Comparison of ENCODE assay signal across 8 mouse cellular contexts in genomic region chr12:76531986-76532925, GRCm38 (mm10). TPM values are rescaled to one million over a fixed set of nuclear protein-coding genes. Genes with fewer than 3 reads are reported as not detected.
DNase-seq lines count a peak whose midpoint lies in the region; ATAC-seq lines count a peak whose summit lies in the region.

No protein-coding gene starts in this region.

- no peak for ATAC-seq in neural tube, embryonic 11.5 days (ENCODE audit: insufficient read depth, low FRiP score, low TSS enrichment)
- ATAC-seq in forebrain, embryonic 15.5 days (replicated peaks), result no peak
- ATAC-seq in stomach, embryonic 14.5 days (ENCODE audit: insufficient number of reproducible peaks, insufficient read depth, low FRiP score, low read depth), result no peak

- no peak overlapping the region for H3K9ac ChIP-seq in neural tube, embryonic 11.5 days (ENCODE audit: low read length)
- peak overlapping the region; percentile 55; the same call in 1 of the 2 replicates for H3K9ac ChIP-seq in forebrain, embryonic 15.5 days (replicated peaks)
- H3K9ac ChIP-seq in stomach, embryonic 14.5 days (replicated peaks; ENCODE audit: low read depth, low read length), result no peak overlapping the region

- no peak overlapping the region for H3K27ac ChIP-seq in neural tube, embryonic 11.5 days (ENCODE audit: low read depth, low read length)
- H3K27ac ChIP-seq in forebrain, embryonic 15.5 days (replicated peaks), result no peak overlapping the region
- H3K27ac ChIP-seq in stomach, embryonic 14.5 days (ENCODE audit: low read length), result peak overlapping the region; percentile 88; the same call in 1 of the 2 replicates

- no peaks in the 10 kb centered on the region for H3K36me3 ChIP-seq in neural tube, embryonic 11.5 days (ENCODE audit: control insufficient read depth, insufficient read depth, low read length)
- H3K36me3 ChIP-seq in forebrain, embryonic 15.5 days, result no peaks in the 10 kb centered on the region
- no peaks in the 10 kb centered on the region for H3K36me3 ChIP-seq in stomach, embryonic 14.5 days (ENCODE audit: control insufficient read depth, insufficient read depth, low read length)

- H3K4me1 ChIP-seq in neural tube, embryonic 11.5 days (ENCODE audit: control insufficient read depth, insufficient read depth, low read length), result peaks cover 8% of the 10 kb centered on the region; the same call in 1 of the 2 replicates
- peaks cover 24% of the 10 kb centered on the region for H3K4me1 ChIP-seq in forebrain, embryonic 15.5 days
- H3K4me1 ChIP-seq in stomach, embryonic 14.5 days (ENCODE audit: control insufficient read depth, insufficient read depth, low read length), result peaks cover 20% of the 10 kb centered on the region; the same call in 1 of the 2 replicates

- H3K4me2 ChIP-seq in neural tube, embryonic 11.5 days (ENCODE audit: low read depth), result peak overlapping the region; percentile 94
- peak overlapping the region; percentile 98 for H3K4me2 ChIP-seq in forebrain, embryonic 15.5 days (replicated peaks)
- H3K4me2 ChIP-seq in stomach, embryonic 14.5 days (replicated peaks; ENCODE audit: low read depth, low read length), result peak overlapping the region; percentile 77

- H3K4me3 ChIP-seq in neural tube, embryonic 11.5 days (ENCODE audit: low read depth, low read length), result peak overlapping the region; percentile 54
- H3K4me3 ChIP-seq in forebrain, embryonic 15.5 days, result peak overlapping the region; percentile 53
- peak overlapping the region; percentile 72 for H3K4me3 ChIP-seq in stomach, embryonic 14.5 days (ENCODE audit: low read depth, low read length)

- 1% methylated on average over 19 of the region's 19 CpGs for WGBS in neural tube, embryonic 11.5 days
- 4% methylated on average over 19 of the region's 19 CpGs for WGBS in forebrain, embryonic 15.5 days
- WGBS in stomach, embryonic 14.5 days, result 6% methylated on average over 17 of the region's 19 CpGs

- H3K27me3 ChIP-seq in neural tube, embryonic 11.5 days (ENCODE audit: control insufficient read depth, insufficient read depth, low read length), result peaks cover 43% of the 10 kb centered on the region
- H3K27me3 ChIP-seq in forebrain, embryonic 15.5 days, result peaks cover 56% of the 10 kb centered on the region
- H3K27me3 ChIP-seq in stomach, embryonic 14.5 days (ENCODE audit: control insufficient read depth, insufficient read depth, low read length), result peaks cover 3% of the 10 kb centered on the region; the same call in 1 of the 2 replicates

- no peaks in the 10 kb centered on the region for H3K9me3 ChIP-seq in neural tube, embryonic 11.5 days (ENCODE audit: control insufficient read depth, low read length)
- H3K9me3 ChIP-seq in forebrain, embryonic 15.5 days, result no peaks in the 10 kb centered on the region
- no peaks in the 10 kb centered on the region for H3K9me3 ChIP-seq in stomach, embryonic 14.5 days (ENCODE audit: control insufficient read depth, low read depth, low read length)

- DNase-seq in neural tube, embryonic 11.5 days (ENCODE audit: low spot score), result no peak
- no peak for DNase-seq in neural tube, embryonic 10.5 days (ENCODE audit: extremely low spot score, low spot score)
- DNase-seq in kidney, postnatal 4 days, result peak; percentile 69 to 80
- no peak for DNase-seq in frontal cortex, postnatal 10 days (ENCODE audit: low spot score in 2 of 2)
- no peak for DNase-seq in gastrocnemius, adult 18-20 months (ENCODE audit: low spot score)
- no peak for DNase-seq in spleen, postnatal 10 days (ENCODE audit: low spot score in 2 of 2)

RNA-seq across cellular contexts. Expression of gene Plekhg3, which starts 1.6 kb away (rescaled TPM):
- 1.5 and 1.7 TPM in 2 replicates for polyA plus RNA-seq in neural tube, embryonic 11.5 days (2014; fragmentation: Nextera tagmentation; extraction: Ambion mirVana)
- 0.79 and 1.2 TPM in 2 replicates for polyA plus RNA-seq in forebrain, embryonic 15.5 days (2015; fragmentation: Nextera tagmentation; extraction: Ambion mirVana)
- polyA plus RNA-seq in stomach, embryonic 14.5 days (2014; fragmentation: Nextera tagmentation; extraction: Ambion mirVana), result 13.8 TPM in 2 replicates
- total RNA-seq in gastrocnemius, adult 18-20 months (2021), result 1 to 10 TPM; 5.2 to 5.3 TPM

Comparison
In these comparisons a context has a peak if more than half of its experiments do, and no peak if none do; other contexts are left out.
1. DNase-seq: peak in kidney, postnatal 4 days (2 of 2); none in neural tube, embryonic 11.5 days (single experiment), neural tube, embryonic 10.5 days (single experiment), frontal cortex, postnatal 10 days (0 of 2), gastrocnemius, adult 18-20 months (single experiment) and spleen, postnatal 10 days (0 of 2).
2. Peak in every context shown above with its lines, with median percentiles within 50 percentile points of each other: H3K4me2 ChIP-seq and H3K4me3 ChIP-seq.